Mouse (Mus musculus) embryo, embryonic 9.5 days (tissue): ENCODE results near the gene Lmf1.

ENCODE experiments used
- DNase-seq: peaks from one replicate; pipeline ENCODE4 v3.0.0-alpha.2; 2017; ENCODE audit errors: extremely low spot score

Gene Lmf1

GRCm38 (mm10) chr17:25578920-25579319, at the start of gene Lmf1:
Gene Lmf1 (plus strand): TSS chr17:25579085.
- DNase-seq = peak; percentile 97

- DNase-seq = no peak
Observed at GRCm38 (mm10) chr17:25530357-25531022, 48.4 kb upstream of the Lmf1 start.

- DNase-seq = peak; percentile 13
Observed at GRCm38 (mm10) chr17:25538945-25539875, 39.7 kb upstream of the Lmf1 start.

- no peak for DNase-seq
Observed at GRCm38 (mm10) chr17:25540731-25541130, 38.2 kb upstream of the Lmf1 start.

GRCm38 (mm10) chr17:25541768-25542167, 37.1 kb upstream of the Lmf1 start:
- DNase-seq = no peak

GRCm38 (mm10) chr17:25547026-25547425, 31.9 kb upstream of the Lmf1 start:
- DNase-seq = no peak

GRCm38 (mm10) chr17:25550020-25550419, 28.9 kb upstream of the Lmf1 start:
- no peak for DNase-seq

GRCm38 (mm10) chr17:25551313-25551712, 27.6 kb upstream of the Lmf1 start:
- no peak for DNase-seq

- DNase-seq = peak; percentile 35
Observed at GRCm38 (mm10) chr17:25555159-25555558, 23.7 kb upstream of the Lmf1 start.

GRCm38 (mm10) chr17:25555666-25556629, 22.9 kb upstream of the Lmf1 start:
- peak; percentile 37 for DNase-seq

- DNase-seq = peak; percentile 59
Observed at GRCm38 (mm10) chr17:25556630-25557354, 22.1 kb upstream of the Lmf1 start.

GRCm38 (mm10) chr17:25559634-25560033, 19.3 kb upstream of the Lmf1 start:
- no peak for DNase-seq

GRCm38 (mm10) chr17:25560554-25561222, 18.2 kb upstream of the Lmf1 start:
- no peak for DNase-seq

GRCm38 (mm10) chr17:25561223-25562028, 17.5 kb upstream of the Lmf1 start:
- DNase-seq = peak; percentile 42

GRCm38 (mm10) chr17:25564481-25564880, 14.4 kb upstream of the Lmf1 start:
- no peak for DNase-seq

- peak; percentile 35 for DNase-seq
Observed at GRCm38 (mm10) chr17:25565244-25565643, 13.6 kb upstream of the Lmf1 start.

GRCm38 (mm10) chr17:25565860-25566600, 12.9 kb upstream of the Lmf1 start:
- DNase-seq = no peak

- no peak for DNase-seq
Observed at GRCm38 (mm10) chr17:25567261-25567660, 11.6 kb upstream of the Lmf1 start.

- DNase-seq = peak; percentile 70
Observed at GRCm38 (mm10) chr17:25567745-25568144, 11.1 kb upstream of the Lmf1 start.
